Mouse (Mus musculus): ENCODE data around the gene Ank3. TPM values are rescaled to one million over a fixed set of nuclear protein-coding genes. Genes with fewer than 3 reads are reported as not detected.

Ank3 gene
- polyA plus RNA-seq, 1 experiment from 2014 or later: 21.6 TPM

DNA sequence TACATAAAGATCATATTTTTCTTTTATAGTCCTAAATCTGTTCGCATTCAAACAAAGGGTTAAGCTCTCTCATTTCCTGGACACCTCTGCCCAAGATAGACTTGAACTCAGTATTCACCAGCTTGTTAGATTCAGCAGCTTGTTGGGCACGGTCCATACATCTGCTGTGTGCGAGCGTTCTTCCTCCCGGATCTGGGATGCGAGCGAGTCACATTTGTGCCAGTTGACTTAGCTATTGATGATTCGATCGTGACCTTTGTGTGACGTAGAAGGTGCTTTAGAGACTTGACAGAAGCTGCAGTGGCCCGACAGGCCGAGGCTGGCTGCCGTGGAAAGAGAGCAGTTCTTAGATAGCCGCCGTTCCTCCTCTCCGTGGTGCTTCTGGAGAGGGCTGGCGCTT, 98.8 kb downstream of the Ank3 start:
- WGBS: 87% methylated on average over 17 of the region's 17 CpGs
- Histone ChIP-seq H3K4me2 (replicated peaks; ENCODE audit: low read depth) (no peak overlapping the region), H3K27ac (ENCODE audit: low read depth, low read length) (no peak overlapping the region), H3K9me3 (ENCODE audit: control insufficient read depth) (no peaks in the 10 kb centered on the region), H3K9ac (ENCODE audit: low read depth, low read length) (no peak overlapping the region), H3K4me3 (ENCODE audit: low read depth, low read length) (no peak overlapping the region), H3K27me3 (replicated peaks; ENCODE audit: control insufficient read depth, insufficient read depth, low read length) (no peaks in the 10 kb centered on the region), H3K4me1 (replicated peaks; ENCODE audit: control insufficient read depth, insufficient read depth, low read length) (no peaks in the 10 kb centered on the region), H3K36me3 (ENCODE audit: control insufficient read depth, insufficient read depth) (no peaks in the 10 kb centered on the region)
- TF ChIP-seq CTCF (IDR thresholded peaks at IDR 0.05; ENCODE audit: low read depth): no peak
- no peak for ATAC-seq

DNA sequence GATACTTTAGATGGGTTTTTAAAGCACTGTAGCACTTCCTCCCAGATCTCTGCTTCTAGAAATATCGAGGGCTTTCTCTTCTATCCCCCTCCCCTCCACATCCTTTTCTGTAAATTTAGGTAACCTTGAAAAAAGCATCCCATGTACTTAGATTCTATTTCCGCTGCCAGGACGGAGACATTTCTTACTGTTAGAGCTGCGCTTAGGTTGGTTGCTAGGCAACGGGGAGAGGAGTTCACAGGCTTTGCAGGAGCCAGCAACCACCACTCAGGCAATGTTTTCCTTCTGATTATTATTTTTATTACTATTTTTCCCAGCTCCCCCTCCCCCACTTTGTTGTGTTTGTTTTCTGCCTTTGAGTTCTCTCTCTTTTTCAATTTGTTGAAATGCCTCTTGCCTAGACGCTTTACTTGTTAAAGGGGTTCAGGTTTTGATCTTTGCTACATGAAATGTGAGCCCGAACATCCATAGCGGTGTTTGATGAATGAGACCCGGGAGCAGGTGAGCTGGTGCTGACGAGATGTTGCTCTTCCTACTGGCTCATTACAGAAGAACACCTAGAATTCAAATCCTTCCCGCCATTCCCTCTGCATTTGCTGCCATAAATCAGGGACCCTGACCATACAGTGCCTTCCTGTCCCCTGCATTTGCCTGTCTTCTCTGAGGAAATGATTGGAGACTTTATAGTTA, 101.7 kb downstream of the Ank3 start:
- no peaks in the 10 kb centered on the region for H3K4me1 ChIP-seq (replicated peaks; ENCODE audit: control insufficient read depth, insufficient read depth, low read length)
- 48% methylated on average over 11 of the region's 11 CpGs for WGBS

GRCm38 (mm10) chr10:69503791-69504190, 105.2 kb downstream of the Ank3 start:
- Histone ChIP-seq H3K4me3 (ENCODE audit: low read depth, low read length) (no peak overlapping the region), H3K36me3 (ENCODE audit: control insufficient read depth, insufficient read depth) (no peaks in the 10 kb centered on the region), H3K9me3 (ENCODE audit: control insufficient read depth) (no peaks in the 10 kb centered on the region), H3K4me2 (replicated peaks; ENCODE audit: low read depth) (no peak overlapping the region), H3K27me3 (replicated peaks; ENCODE audit: control insufficient read depth, insufficient read depth, low read length) (no peaks in the 10 kb centered on the region), H3K4me1 (replicated peaks; ENCODE audit: control insufficient read depth, insufficient read depth, low read length) (no peaks in the 10 kb centered on the region), H3K9ac (ENCODE audit: low read depth, low read length) (no peak overlapping the region), H3K27ac (ENCODE audit: low read depth, low read length) (no peak overlapping the region)
- 88% methylated on average over 4 of the region's 4 CpGs for WGBS
- ATAC-seq: no peak
- TF ChIP-seq CTCF (IDR thresholded peaks at IDR 0.05; ENCODE audit: low read depth): no peak

More for the DNA sequence above, 101.7 kb downstream of the Ank3 start:
- Histone ChIP-seq H3K27me3 (replicated peaks; ENCODE audit: control insufficient read depth, insufficient read depth, low read length) (no peaks in the 10 kb centered on the region), H3K9me3 (ENCODE audit: control insufficient read depth) (no peaks in the 10 kb centered on the region), H3K9ac (ENCODE audit: low read depth, low read length) (no peak overlapping the region), H3K4me2 (replicated peaks; ENCODE audit: low read depth) (no peak overlapping the region), H3K27ac (ENCODE audit: low read depth, low read length) (no peak overlapping the region), H3K4me3 (ENCODE audit: low read depth, low read length) (no peak overlapping the region), H3K36me3 (ENCODE audit: control insufficient read depth, insufficient read depth) (no peaks in the 10 kb centered on the region)
- ATAC-seq: no peak
- no peak for TF ChIP-seq CTCF (IDR thresholded peaks at IDR 0.05; ENCODE audit: low read depth)

DNA sequence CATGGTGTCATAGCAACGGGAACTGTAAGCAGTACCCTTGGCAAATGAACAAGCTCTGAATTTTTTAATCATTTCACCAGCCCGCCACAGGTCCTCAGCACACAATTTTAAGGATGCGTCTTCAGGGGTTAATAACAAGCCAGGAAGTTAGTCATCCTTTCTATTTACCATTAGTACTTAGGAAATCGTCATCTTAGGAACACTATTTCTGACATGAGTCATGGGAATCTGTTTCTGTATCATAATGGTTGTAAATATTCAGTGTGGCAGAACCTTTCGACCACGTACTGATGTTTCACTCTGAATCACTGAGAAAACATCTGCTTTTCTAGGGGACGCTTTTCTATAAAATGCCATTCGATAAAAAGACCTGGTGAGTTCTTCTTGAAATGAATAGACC, 109.1 kb downstream of the Ank3 start:
- ATAC-seq: no peak
- H3K27me3 ChIP-seq (replicated peaks; ENCODE audit: control insufficient read depth, insufficient read depth, low read length): no peaks in the 10 kb centered on the region
- no peaks in the 10 kb centered on the region for H3K36me3 ChIP-seq (ENCODE audit: control insufficient read depth, insufficient read depth)
- no peak overlapping the region for H3K4me2 ChIP-seq (replicated peaks; ENCODE audit: low read depth)
- no peak overlapping the region for H3K27ac ChIP-seq (ENCODE audit: low read depth, low read length)
- no peaks in the 10 kb centered on the region for H3K9me3 ChIP-seq (ENCODE audit: control insufficient read depth)
- H3K9ac ChIP-seq (ENCODE audit: low read depth, low read length): no peak overlapping the region
- H3K4me3 ChIP-seq (ENCODE audit: low read depth, low read length): no peak overlapping the region
- 70% methylated on average over 8 of the region's 8 CpGs for WGBS
- no peaks in the 10 kb centered on the region for H3K4me1 ChIP-seq (replicated peaks; ENCODE audit: control insufficient read depth, insufficient read depth, low read length)
- TF ChIP-seq CTCF (IDR thresholded peaks at IDR 0.05; ENCODE audit: low read depth): no peak

- Histone ChIP-seq H3K4me2 (replicated peaks; ENCODE audit: low read depth) (no peak overlapping the region), H3K36me3 (ENCODE audit: control insufficient read depth, insufficient read depth) (no peaks in the 10 kb centered on the region), H3K27ac (ENCODE audit: low read depth, low read length) (no peak overlapping the region), H3K27me3 (replicated peaks; ENCODE audit: control insufficient read depth, insufficient read depth, low read length) (no peaks in the 10 kb centered on the region), H3K9ac (ENCODE audit: low read depth, low read length) (no peak overlapping the region), H3K4me1 (replicated peaks; ENCODE audit: control insufficient read depth, insufficient read depth, low read length) (no peaks in the 10 kb centered on the region), H3K9me3 (ENCODE audit: control insufficient read depth) (no peaks in the 10 kb centered on the region), H3K4me3 (ENCODE audit: low read depth, low read length) (no peak overlapping the region)
- ATAC-seq: no peak
- TF ChIP-seq CTCF (IDR thresholded peaks at IDR 0.05; ENCODE audit: low read depth): no peak
- WGBS: 79% methylated on average over 8 of the region's 8 CpGs
Measured at GRCm38 (mm10) chr10:69510392-69510791, 111.8 kb downstream of the Ank3 start.

- ATAC-seq: no peak
- Histone ChIP-seq H3K27ac (ENCODE audit: low read depth, low read length) (no peak overlapping the region), H3K9ac (ENCODE audit: low read depth, low read length) (no peak overlapping the region), H3K27me3 (replicated peaks; ENCODE audit: control insufficient read depth, insufficient read depth, low read length) (no peaks in the 10 kb centered on the region), H3K36me3 (ENCODE audit: control insufficient read depth, insufficient read depth) (no peaks in the 10 kb centered on the region), H3K4me3 (ENCODE audit: low read depth, low read length) (no peak overlapping the region), H3K4me2 (replicated peaks; ENCODE audit: low read depth) (no peak overlapping the region), H3K9me3 (ENCODE audit: control insufficient read depth) (no peaks in the 10 kb centered on the region), H3K4me1 (replicated peaks; ENCODE audit: control insufficient read depth, insufficient read depth, low read length) (no peaks in the 10 kb centered on the region)
- TF ChIP-seq CTCF (IDR thresholded peaks at IDR 0.05; ENCODE audit: low read depth): peak; percentile 40
- 73% methylated on average over 1 of the region's 1 CpGs for WGBS
Measured at GRCm38 (mm10) chr10:69511234-69511633, 112.7 kb downstream of the Ank3 start.

Data from intestine, postnatal 0 days (tissue).